Mouse (Mus musculus): Measurements from ENCODE around the gene Fbxw10. TPM values are rescaled to one million over a fixed set of nuclear protein-coding genes. Genes with fewer than 3 reads are reported as not detected.
A peak's percentile ranks its signal among the peaks of the same experiment; 100 is the strongest.

Gene Fbxw10
- polyA plus RNA-seq, 1 experiment from 2014 or later = 0.32 TPM

GRCm38 (mm10) chr11:62873479-62873878, 26.6 kb downstream of the Fbxw10 start:
- 72% methylated on average over 9 of the region's 9 CpGs for WGBS
- H3K4me1 ChIP-seq (ENCODE audit: control insufficient read depth, insufficient read depth, low read length) = no peaks in the 10 kb centered on the region

GRCm38 (mm10) chr11:62875696-62876095, 28.8 kb downstream of the Fbxw10 start:
- Histone ChIP-seq H3K36me3 (replicated peaks; ENCODE audit: control insufficient read depth, insufficient read depth, low read depth, low read length) (no peaks in the 10 kb centered on the region), H3K4me3 (ENCODE audit: low read depth, low read length) (no peak overlapping the region), H3K4me1 (ENCODE audit: control insufficient read depth, insufficient read depth, low read length) (no peaks in the 10 kb centered on the region), H3K27me3 (ENCODE audit: control insufficient read depth, insufficient read depth, low read length) (no peaks in the 10 kb centered on the region), H3K4me2 (ENCODE audit: low read depth, low read length) (no peak overlapping the region), H3K27ac (replicated peaks; ENCODE audit: low read depth, low read length) (no peak overlapping the region), H3K9me3 (replicated peaks; ENCODE audit: control insufficient read depth, low read length) (no peaks in the 10 kb centered on the region), H3K9ac (replicated peaks; ENCODE audit: low read length) (no peak overlapping the region)
- ATAC-seq (replicated peaks; ENCODE audit: insufficient number of reproducible peaks, low FRiP score, low TSS enrichment, low read depth) (no peak), DNase-seq (ENCODE audit: low spot score) (no peak)
- 79% methylated on average over 1 of the region's 1 CpGs for WGBS

More at GRCm38 (mm10) chr11:62873479-62873878, 26.6 kb downstream of the Fbxw10 start:
- no peak overlapping the region for H3K4me2 ChIP-seq (ENCODE audit: low read depth, low read length)
- ATAC-seq (replicated peaks; ENCODE audit: insufficient number of reproducible peaks, low FRiP score, low TSS enrichment, low read depth) = no peak
- no peak overlapping the region for H3K9ac ChIP-seq (replicated peaks; ENCODE audit: low read length)
- no peaks in the 10 kb centered on the region for H3K9me3 ChIP-seq (replicated peaks; ENCODE audit: control insufficient read depth, low read length)
- H3K4me3 ChIP-seq (ENCODE audit: low read depth, low read length) = no peak overlapping the region
- no peak for DNase-seq (ENCODE audit: low spot score)
- no peaks in the 10 kb centered on the region for H3K27me3 ChIP-seq (ENCODE audit: control insufficient read depth, insufficient read depth, low read length)
- no peak overlapping the region for H3K27ac ChIP-seq (replicated peaks; ENCODE audit: low read depth, low read length)
- H3K36me3 ChIP-seq (replicated peaks; ENCODE audit: control insufficient read depth, insufficient read depth, low read depth, low read length) = no peaks in the 10 kb centered on the region

DNA sequence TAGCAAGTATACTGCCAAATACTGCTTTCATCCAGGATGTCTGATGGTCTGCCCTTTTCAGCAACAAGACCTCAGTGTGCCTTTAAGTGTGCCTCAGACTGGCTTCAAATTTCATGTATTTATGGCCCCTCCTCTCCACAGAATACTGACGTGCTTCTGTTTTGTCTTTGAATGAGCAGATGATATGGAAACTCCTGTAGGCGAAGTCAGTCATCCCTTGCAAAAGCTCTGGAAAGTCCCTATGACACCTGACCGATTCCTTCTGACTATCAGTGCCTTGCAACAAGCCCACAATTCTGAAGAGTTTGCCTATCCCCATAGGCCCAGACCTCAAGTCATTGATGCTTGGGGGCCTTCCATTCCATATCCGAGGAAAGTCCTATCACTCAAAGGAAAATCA, 29.6 kb downstream of the Fbxw10 start:
- no peak for ATAC-seq (replicated peaks; ENCODE audit: insufficient number of reproducible peaks, low FRiP score, low TSS enrichment, low read depth)
- Histone ChIP-seq H3K4me3 (ENCODE audit: low read depth, low read length) (no peak overlapping the region), H3K27ac (replicated peaks; ENCODE audit: low read depth, low read length) (no peak overlapping the region), H3K4me2 (ENCODE audit: low read depth, low read length) (no peak overlapping the region), H3K36me3 (replicated peaks; ENCODE audit: control insufficient read depth, insufficient read depth, low read depth, low read length) (no peaks in the 10 kb centered on the region), H3K9ac (replicated peaks; ENCODE audit: low read length) (no peak overlapping the region), H3K9me3 (replicated peaks; ENCODE audit: control insufficient read depth, low read length) (no peaks in the 10 kb centered on the region), H3K4me1 (ENCODE audit: control insufficient read depth, insufficient read depth, low read length) (no peaks in the 10 kb centered on the region), H3K27me3 (ENCODE audit: control insufficient read depth, insufficient read depth, low read length) (no peaks in the 10 kb centered on the region)
- DNase-seq (ENCODE audit: low spot score) = no peak
- WGBS = 86% methylated on average over 4 of the region's 4 CpGs

- ATAC-seq (replicated peaks; ENCODE audit: insufficient number of reproducible peaks, low FRiP score, low TSS enrichment, low read depth) = no peak
- H3K4me1 ChIP-seq (ENCODE audit: control insufficient read depth, insufficient read depth, low read length) = no peaks in the 10 kb centered on the region
- H3K9me3 ChIP-seq (replicated peaks; ENCODE audit: control insufficient read depth, low read length) = no peaks in the 10 kb centered on the region
- H3K4me2 ChIP-seq (ENCODE audit: low read depth, low read length) = no peak overlapping the region
- no peaks in the 10 kb centered on the region for H3K27me3 ChIP-seq (ENCODE audit: control insufficient read depth, insufficient read depth, low read length)
- WGBS = 97% methylated on average over 1 of the region's 1 CpGs
- no peak for DNase-seq (ENCODE audit: low spot score)
- no peak overlapping the region for H3K9ac ChIP-seq (replicated peaks; ENCODE audit: low read length)
- no peaks in the 10 kb centered on the region for H3K36me3 ChIP-seq (replicated peaks; ENCODE audit: control insufficient read depth, insufficient read depth, low read depth, low read length)
- no peak overlapping the region for H3K27ac ChIP-seq (replicated peaks; ENCODE audit: low read depth, low read length)
- no peak overlapping the region for H3K4me3 ChIP-seq (ENCODE audit: low read depth, low read length)
These were observed 30.5 kb downstream of the Fbxw10 start for GRCm38 (mm10) chr11:62877391-62877790.

DNA sequence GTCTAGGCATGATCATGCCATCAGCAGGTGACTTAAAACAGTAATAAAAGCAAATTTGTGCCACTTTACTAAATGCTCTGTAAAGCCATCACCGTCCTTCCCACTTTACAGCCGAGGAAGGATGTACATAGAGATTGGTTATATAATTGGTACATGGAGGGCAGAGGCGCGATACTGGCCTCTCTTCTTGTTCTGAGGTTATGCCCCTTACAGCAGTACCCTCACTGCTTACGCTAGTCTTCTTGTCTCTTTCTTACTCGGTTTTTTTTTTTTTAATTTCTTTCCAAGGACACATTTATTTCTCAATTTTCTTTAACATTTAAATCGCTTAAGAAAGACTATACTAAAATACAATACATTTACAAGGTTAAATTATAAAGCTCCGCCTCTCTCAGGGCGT, 31.9 kb downstream of the Fbxw10 start:
- no peak for ATAC-seq (replicated peaks; ENCODE audit: insufficient number of reproducible peaks, low FRiP score, low TSS enrichment, low read depth)
- WGBS = 27% methylated on average over 9 of the region's 9 CpGs
- no peak for DNase-seq (ENCODE audit: low spot score)
- H3K9me3 ChIP-seq (replicated peaks; ENCODE audit: control insufficient read depth, low read length) = no peaks in the 10 kb centered on the region
- H3K27me3 ChIP-seq (ENCODE audit: control insufficient read depth, insufficient read depth, low read length) = no peaks in the 10 kb centered on the region
- H3K27ac ChIP-seq (replicated peaks; ENCODE audit: low read depth, low read length) = no peak overlapping the region
- no peak overlapping the region for H3K9ac ChIP-seq (replicated peaks; ENCODE audit: low read length)
- H3K4me3 ChIP-seq (ENCODE audit: low read depth, low read length) = peak overlapping the region; percentile 76
- no peaks in the 10 kb centered on the region for H3K36me3 ChIP-seq (replicated peaks; ENCODE audit: control insufficient read depth, insufficient read depth, low read depth, low read length)
- no peaks in the 10 kb centered on the region for H3K4me1 ChIP-seq (ENCODE audit: control insufficient read depth, insufficient read depth, low read length)
- H3K4me2 ChIP-seq (ENCODE audit: low read depth, low read length) = peak overlapping the region; percentile 8

- 2% methylated on average over 55 of the region's 55 CpGs for whole genome bisulfite sequencing
- Histone ChIP-seq H3K4me2 (ENCODE audit: low read depth, low read length) (peak within 1 kb of the TSS; percentile 68), H3K27ac (replicated peaks; ENCODE audit: low read depth, low read length) (peak within 1 kb of the TSS; percentile 31; the same call in 1 of the 2 replicates), H3K27me3 (ENCODE audit: control insufficient read depth, insufficient read depth, low read length) (no peaks in the 10 kb centered on the region), H3K9me3 (replicated peaks; ENCODE audit: control insufficient read depth, low read length) (no peaks in the 10 kb centered on the region), H3K4me1 (ENCODE audit: control insufficient read depth, insufficient read depth, low read length) (no peaks in the 10 kb centered on the region), H3K36me3 (replicated peaks; ENCODE audit: control insufficient read depth, insufficient read depth, low read depth, low read length) (no peaks in the 10 kb centered on the region), H3K9ac (replicated peaks; ENCODE audit: low read length) (peak within 1 kb of the TSS; percentile 83), H3K4me3 (ENCODE audit: low read depth, low read length) (peak within 1 kb of the TSS; percentile 76)
- ATAC-seq (replicated peaks; ENCODE audit: insufficient number of reproducible peaks, low FRiP score, low TSS enrichment, low read depth) (peak; percentile 95), DNase-seq (ENCODE audit: low spot score) (peak; percentile 99)
These were observed 32.6 kb downstream of the Fbxw10 start, which contains the start of gene Tvp23b for GRCm38 (mm10) chr11:62879220-62880048. TSS of gene Tvp23b (plus strand) at chr11:62879455.

DNA sequence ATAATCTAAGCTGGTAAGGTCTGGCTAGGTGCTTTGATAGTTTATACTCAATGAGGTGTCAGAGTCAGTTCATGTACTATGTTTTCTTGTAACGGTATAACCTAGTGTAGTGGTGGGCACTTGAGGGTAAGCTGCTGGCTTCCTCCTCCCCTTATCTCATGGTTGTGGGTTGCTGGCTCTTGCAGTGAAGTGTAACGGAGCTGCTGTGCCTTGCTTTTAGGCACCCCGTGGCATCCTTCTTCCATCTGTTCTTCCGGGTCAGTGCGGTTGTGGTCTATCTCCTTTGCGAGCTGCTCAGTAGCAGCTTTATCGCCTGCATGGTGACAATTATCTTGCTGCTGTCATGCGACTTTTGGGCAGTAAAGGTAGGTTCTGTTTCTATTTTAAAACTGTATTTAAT, 36.5 kb downstream of the Fbxw10 start:
- Histone ChIP-seq H3K27ac (replicated peaks; ENCODE audit: low read depth, low read length) (no peak overlapping the region), H3K4me3 (ENCODE audit: low read depth, low read length) (no peak overlapping the region), H3K36me3 (replicated peaks; ENCODE audit: control insufficient read depth, insufficient read depth, low read depth, low read length) (no peaks in the 10 kb centered on the region; the same call in 1 of the 2 replicates), H3K4me2 (ENCODE audit: low read depth, low read length) (no peak overlapping the region), H3K27me3 (ENCODE audit: control insufficient read depth, insufficient read depth, low read length) (no peaks in the 10 kb centered on the region), H3K9ac (replicated peaks; ENCODE audit: low read length) (no peak overlapping the region), H3K4me1 (ENCODE audit: control insufficient read depth, insufficient read depth, low read length) (no peaks in the 10 kb centered on the region), H3K9me3 (replicated peaks; ENCODE audit: control insufficient read depth, low read length) (no peaks in the 10 kb centered on the region)
- 92% methylated on average over 8 of the region's 8 CpGs for WGBS
- ATAC-seq (replicated peaks; ENCODE audit: insufficient number of reproducible peaks, low FRiP score, low TSS enrichment, low read depth) = no peak
- DNase-seq (ENCODE audit: low spot score) = no peak

- no peak overlapping the region for H3K4me3 ChIP-seq (ENCODE audit: low read depth, low read length)
- DNase-seq (ENCODE audit: low spot score) (no peak), ATAC-seq (replicated peaks; ENCODE audit: insufficient number of reproducible peaks, low FRiP score, low TSS enrichment, low read depth) (no peak)
- H3K27me3 ChIP-seq (ENCODE audit: control insufficient read depth, insufficient read depth, low read length) = no peaks in the 10 kb centered on the region
- no peaks in the 10 kb centered on the region for H3K4me1 ChIP-seq (ENCODE audit: control insufficient read depth, insufficient read depth, low read length)
- no peak overlapping the region for H3K4me2 ChIP-seq (ENCODE audit: low read depth, low read length)
- no peaks in the 10 kb centered on the region; the same call in 1 of the 2 replicates for H3K36me3 ChIP-seq (replicated peaks; ENCODE audit: control insufficient read depth, insufficient read depth, low read depth, low read length)
- 79% methylated on average over 5 of the region's 5 CpGs for WGBS
- no peaks in the 10 kb centered on the region for H3K9me3 ChIP-seq (replicated peaks; ENCODE audit: control insufficient read depth, low read length)
- H3K9ac ChIP-seq (replicated peaks; ENCODE audit: low read length) = no peak overlapping the region
- H3K27ac ChIP-seq (replicated peaks; ENCODE audit: low read depth, low read length) = no peak overlapping the region
These were observed 38.5 kb downstream of the Fbxw10 start for GRCm38 (mm10) chr11:62885323-62885722.
